Mouse (Mus musculus) CD4-positive, CD25-positive, alpha-beta regulatory T cell, adult 2 months (primary cell): ENCODE results near the gene Hemgn.
A peak's percentile ranks its signal among the peaks of the same experiment; 100 is the strongest.

Experiments
- DNase-seq: peaks from one replicate; pipeline ENCODE4 v3.0.0-alpha.2; 2012; ENCODE audit warnings: low read depth, low spot score

Gene Hemgn

GRCm38 (mm10) chr4:46413406-46413805 lies at the start of gene Hemgn:
Gene Hemgn (minus strand): TSS chr4:46413506.
- DNase-seq, result no peak

GRCm38 (mm10) chr4:46458411-46458810 lies 45.1 kb upstream of the Hemgn start:
- peak; percentile 27 for DNase-seq

GRCm38 (mm10) chr4:46457186-46457585 lies 43.9 kb upstream of the Hemgn start:
- DNase-seq, result no peak

GRCm38 (mm10) chr4:46456762-46457161 lies 43.5 kb upstream of the Hemgn start:
- DNase-seq, result no peak

GRCm38 (mm10) chr4:46454097-46454864 lies 41.0 kb upstream of the Hemgn start:
- DNase-seq, result peak; percentile 58

- DNase-seq, result peak; percentile 27
Measured at GRCm38 (mm10) chr4:46452855-46453719, 39.8 kb upstream of the Hemgn start.

GRCm38 (mm10) chr4:46452481-46452850 lies 39.2 kb upstream of the Hemgn start:
- peak; percentile 79 for DNase-seq

GRCm38 (mm10) chr4:46451758-46452480 lies 38.6 kb upstream of the Hemgn start:
- DNase-seq, result peak; percentile 82

- peak; percentile 72 for DNase-seq
Measured at GRCm38 (mm10) chr4:46451240-46451757, 38.0 kb upstream of the Hemgn start.

- peak; percentile 95 for DNase-seq
Measured at GRCm38 (mm10) chr4:46450519-46451131, 37.3 kb upstream of the Hemgn start, which contains the start of gene Anp32b. Gene Anp32b (plus strand): TSS chr4:46450902.

GRCm38 (mm10) chr4:46450020-46450518 lies 36.8 kb upstream of the Hemgn start:
- DNase-seq, result no peak

- no peak for DNase-seq
Measured at GRCm38 (mm10) chr4:46448886-46449285, 35.6 kb upstream of the Hemgn start.

- no peak for DNase-seq
Measured at GRCm38 (mm10) chr4:46447461-46447860, 34.2 kb upstream of the Hemgn start.

- no peak for DNase-seq
Measured at GRCm38 (mm10) chr4:46445237-46445945, 32.1 kb upstream of the Hemgn start.

GRCm38 (mm10) chr4:46442501-46442900 lies 29.2 kb upstream of the Hemgn start:
- peak; percentile 56 for DNase-seq

GRCm38 (mm10) chr4:46432339-46433036 lies 19.2 kb upstream of the Hemgn start:
- DNase-seq, result no peak

GRCm38 (mm10) chr4:46428903-46429499 lies 15.7 kb upstream of the Hemgn start:
- no peak for DNase-seq

- DNase-seq, result no peak
Measured at GRCm38 (mm10) chr4:46422625-46423024, 9.3 kb upstream of the Hemgn start.

- DNase-seq, result no peak
Measured at GRCm38 (mm10) chr4:46418851-46419250, 5.5 kb upstream of the Hemgn start.
